Mouse (Mus musculus): ENCODE data around the gene Sh3pxd2a.

The Sh3pxd2a gene

GRCm38 (mm10) chr19:47314076-47314941 lies 149.9 kb downstream of the Sh3pxd2a start:
- DNase-seq (ENCODE audit: low spot score in 2 of 2), result no peak

GRCm38 (mm10) chr19:47313387-47314075 lies 150.7 kb downstream of the Sh3pxd2a start:
- no peak for DNase-seq (ENCODE audit: low spot score in 2 of 2)

GRCm38 (mm10) chr19:47311162-47311561 lies 153.0 kb downstream of the Sh3pxd2a start:
- DNase-seq (ENCODE audit: low spot score in 2 of 2), result no peak

GRCm38 (mm10) chr19:47309824-47310223 lies 154.4 kb downstream of the Sh3pxd2a start:
- no peak for DNase-seq (ENCODE audit: low spot score in 2 of 2)

- DNase-seq (ENCODE audit: low spot score in 2 of 2), result no peak
Measured at GRCm38 (mm10) chr19:47306917-47307315, 157.3 kb downstream of the Sh3pxd2a start.

DNA sequence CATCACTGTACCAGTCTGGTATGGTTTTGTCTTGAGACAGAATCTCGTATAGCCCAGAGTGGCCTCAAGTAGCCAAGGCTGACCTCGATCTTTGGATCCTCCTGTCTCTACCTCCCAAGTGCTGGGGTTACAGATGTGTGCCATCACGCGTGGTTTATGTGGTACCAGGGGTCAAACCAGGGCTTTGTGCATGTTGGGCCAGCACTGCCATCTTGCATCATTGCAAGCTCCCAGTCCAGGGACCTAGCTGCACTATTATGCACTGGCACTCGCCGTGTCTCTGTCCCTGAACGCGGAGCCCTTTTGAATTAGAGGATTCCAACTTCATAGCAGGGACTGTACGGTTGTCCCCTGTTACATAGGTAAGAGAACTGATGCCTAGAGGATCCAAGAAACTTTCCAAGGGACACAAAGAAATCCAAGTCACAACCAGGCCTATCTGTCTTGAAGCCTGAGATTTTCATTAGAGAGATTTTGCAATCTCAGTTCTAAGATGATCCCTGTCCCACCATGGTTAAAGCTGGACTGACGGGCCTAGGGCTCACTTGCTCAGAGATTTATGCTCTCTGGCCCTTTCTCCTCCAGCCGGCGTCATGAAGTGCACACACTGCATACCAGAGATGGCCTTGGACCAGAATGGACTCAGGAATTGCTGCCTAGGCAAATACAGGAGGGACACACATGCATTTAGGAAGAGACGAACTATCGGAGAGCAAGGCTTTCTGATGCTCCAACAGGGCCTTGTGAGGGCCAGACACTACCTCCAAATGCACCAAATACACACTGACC lies 157.9 kb downstream of the Sh3pxd2a start:
- DNase-seq (ENCODE audit: low spot score in 2 of 2), result no peak

DNA sequence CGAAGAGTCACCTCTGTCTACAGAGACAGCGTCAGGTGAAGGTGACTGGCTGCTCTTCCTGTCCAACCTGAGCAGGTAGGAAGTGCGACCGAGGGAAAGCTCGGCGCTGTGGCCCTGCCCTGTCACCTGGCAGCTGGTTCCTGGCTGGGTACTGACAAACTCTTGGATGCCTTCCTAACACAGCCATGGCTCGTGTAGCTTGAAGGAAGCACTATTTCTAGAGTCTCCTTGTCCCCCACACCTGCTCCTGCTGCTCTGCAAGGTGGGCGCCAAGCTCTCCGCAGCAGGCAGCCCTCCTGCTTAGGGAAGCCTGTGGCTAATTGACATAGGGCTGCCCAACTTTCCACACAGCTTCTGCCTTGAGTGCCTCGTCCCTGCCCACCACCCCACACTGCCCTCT lies 158.8 kb downstream of the Sh3pxd2a start:
- no peak for DNase-seq (ENCODE audit: low spot score in 2 of 2)

GRCm38 (mm10) chr19:47304170-47304745 lies 159.9 kb downstream of the Sh3pxd2a start:
- DNase-seq (ENCODE audit: low spot score in 2 of 2), result no peak

DNA sequence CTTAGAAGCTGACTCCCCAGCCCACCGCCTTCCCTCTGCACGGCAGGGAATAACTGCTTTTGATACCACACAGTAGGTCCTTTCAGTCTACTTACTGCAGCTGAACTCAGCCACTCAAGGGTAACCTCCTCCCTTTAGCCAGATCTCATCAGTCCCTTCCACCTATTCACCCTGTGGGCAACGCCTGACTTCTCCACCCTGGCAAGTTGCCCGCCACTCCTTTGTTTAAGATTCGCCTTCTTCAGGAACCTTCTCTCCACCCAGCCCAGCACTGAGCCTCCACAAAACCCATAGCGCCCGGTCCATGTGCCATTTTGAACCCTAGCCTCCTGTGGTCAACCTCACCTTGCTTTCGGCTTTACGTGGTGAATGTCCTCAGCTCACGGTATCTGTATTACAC lies 161.1 kb downstream of the Sh3pxd2a start:
- DNase-seq (ENCODE audit: low spot score in 2 of 2), result no peak

- no peak for DNase-seq (ENCODE audit: low spot score in 2 of 2)
Measured at GRCm38 (mm10) chr19:47302191-47302852, 161.9 kb downstream of the Sh3pxd2a start.

DNA sequence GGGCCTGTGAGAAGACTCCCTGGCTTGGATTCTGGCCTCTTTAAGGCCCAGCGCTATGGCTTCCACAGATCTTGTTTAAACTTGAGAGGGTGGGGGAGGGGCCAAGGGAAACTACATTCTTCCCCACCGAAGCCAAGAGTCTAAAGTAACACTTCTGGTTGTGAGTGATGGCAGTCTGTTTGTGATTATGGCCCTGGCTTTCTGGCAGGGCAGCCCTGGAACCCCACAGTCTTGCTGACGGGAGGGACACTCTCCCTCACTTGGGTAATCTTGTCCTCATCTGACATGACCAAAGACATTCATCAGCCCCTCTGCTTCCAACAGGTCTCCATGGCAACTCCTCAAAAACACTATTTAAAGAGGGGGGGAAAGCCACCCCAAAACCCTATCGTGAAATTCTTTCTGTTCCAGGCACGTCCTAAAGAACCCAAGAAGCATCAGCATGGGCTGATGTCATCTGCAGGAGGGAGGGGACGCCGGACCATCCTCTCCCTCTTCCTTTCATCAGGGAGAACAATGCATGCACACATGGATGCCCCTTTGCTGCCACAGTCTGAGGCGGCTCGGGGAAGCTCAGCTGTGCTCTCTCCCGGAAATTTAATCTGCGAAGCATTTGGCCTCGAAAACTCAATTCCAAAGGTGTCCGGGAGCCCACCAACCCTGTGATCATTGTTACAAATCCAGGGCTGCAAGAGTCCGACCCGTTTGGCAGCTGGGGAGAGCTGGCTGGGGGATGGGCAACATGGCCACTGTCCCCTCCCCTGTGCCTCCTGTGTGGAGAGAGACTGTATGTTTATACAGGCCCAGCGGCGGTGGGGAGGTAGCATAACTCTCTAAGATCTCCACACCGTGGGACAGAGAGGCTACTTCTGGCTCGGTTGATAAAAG lies 162.7 kb downstream of the Sh3pxd2a start:
- DNase-seq (ENCODE audit: low spot score in 2 of 2), result no peak

- DNase-seq (ENCODE audit: low spot score in 2 of 2), result no peak
Measured at GRCm38 (mm10) chr19:47298100-47298499, 166.1 kb downstream of the Sh3pxd2a start.

- DNase-seq (ENCODE audit: low spot score in 2 of 2), result peak in 1 of 2 experiments; percentile 41
Measured at GRCm38 (mm10) chr19:47292451-47292951, 171.7 kb downstream of the Sh3pxd2a start.

- DNase-seq (ENCODE audit: low spot score in 2 of 2), result no peak
Measured at GRCm38 (mm10) chr19:47291307-47292080, 172.7 kb downstream of the Sh3pxd2a start.

GRCm38 (mm10) chr19:47286886-47287450 lies 177.2 kb downstream of the Sh3pxd2a start:
- DNase-seq (ENCODE audit: low spot score in 2 of 2), result no peak

DNA sequence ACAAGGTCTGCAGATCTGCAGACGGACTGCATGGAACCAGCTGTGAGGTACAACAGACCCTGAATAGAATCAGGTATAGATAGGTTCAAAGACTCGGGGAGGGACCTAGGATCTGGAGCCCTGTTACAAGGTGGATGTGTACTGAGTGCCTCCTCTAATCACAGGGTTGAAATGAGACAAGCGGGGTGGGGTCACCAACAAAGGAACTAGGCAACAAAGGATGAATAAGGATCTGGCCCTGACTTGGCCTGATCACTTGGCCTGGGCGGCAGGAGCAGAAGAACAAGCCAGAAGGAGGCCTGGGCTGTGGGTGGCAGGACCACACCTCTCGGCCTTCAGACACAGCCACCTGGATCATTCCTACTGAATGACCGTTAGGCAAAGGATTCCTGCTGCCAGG lies 178.6 kb downstream of the Sh3pxd2a start:
- DNase-seq (ENCODE audit: low spot score in 2 of 2), result no peak

GRCm38 (mm10) chr19:47282688-47283215 lies 181.4 kb downstream of the Sh3pxd2a start:
- no peak for DNase-seq (ENCODE audit: low spot score in 2 of 2)

GRCm38 (mm10) chr19:47282050-47282454 lies 182.1 kb downstream of the Sh3pxd2a start:
- no peak for DNase-seq (ENCODE audit: low spot score in 2 of 2)

DNA sequence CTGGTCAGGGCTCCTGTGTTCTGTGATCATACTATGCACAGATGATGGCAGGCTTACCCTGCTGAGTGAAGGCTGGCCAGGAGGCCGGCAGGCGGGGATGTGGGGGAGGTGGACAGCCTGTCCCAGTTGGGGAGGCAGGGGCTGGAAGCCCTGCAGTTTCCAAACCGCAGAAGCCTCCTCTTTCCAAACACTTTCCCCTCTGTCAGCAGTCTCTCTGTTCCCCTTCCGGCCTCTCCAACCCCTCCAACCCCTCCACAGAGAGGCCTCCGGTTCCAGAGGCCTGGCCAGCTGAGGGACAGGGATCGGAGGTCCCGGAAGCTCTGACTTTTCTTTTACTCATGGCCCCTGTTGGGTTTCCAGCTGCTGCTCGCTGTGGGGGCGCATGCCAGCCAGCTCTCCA lies 183.3 kb downstream of the Sh3pxd2a start:
- no peak for DNase-seq (ENCODE audit: low spot score in 2 of 2)
